Mouse (Mus musculus): ENCODE measurements around the gene Zfp609.

Gene Zfp609

DNA sequence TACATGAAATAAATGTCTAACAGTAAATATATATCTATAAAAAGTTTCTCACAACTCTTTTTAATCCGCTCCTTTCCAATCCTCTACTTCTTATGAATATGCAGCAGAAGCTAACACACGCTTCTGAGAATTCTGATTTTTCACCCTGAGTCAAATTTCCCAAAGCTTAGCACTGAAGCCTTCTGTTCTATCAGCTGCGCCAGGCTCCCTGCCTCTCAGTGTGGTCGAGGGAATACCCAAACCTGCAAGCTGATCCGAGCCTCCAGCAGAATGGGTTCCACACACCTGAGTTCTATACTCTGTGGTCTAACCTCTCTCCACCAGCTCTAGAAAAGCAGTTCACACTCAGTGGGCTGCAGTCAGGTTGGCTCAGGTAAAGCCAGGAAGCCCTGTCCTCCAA lies 68.1 kb downstream of the Zfp609 start:
- DNase-seq, result no peak

DNA sequence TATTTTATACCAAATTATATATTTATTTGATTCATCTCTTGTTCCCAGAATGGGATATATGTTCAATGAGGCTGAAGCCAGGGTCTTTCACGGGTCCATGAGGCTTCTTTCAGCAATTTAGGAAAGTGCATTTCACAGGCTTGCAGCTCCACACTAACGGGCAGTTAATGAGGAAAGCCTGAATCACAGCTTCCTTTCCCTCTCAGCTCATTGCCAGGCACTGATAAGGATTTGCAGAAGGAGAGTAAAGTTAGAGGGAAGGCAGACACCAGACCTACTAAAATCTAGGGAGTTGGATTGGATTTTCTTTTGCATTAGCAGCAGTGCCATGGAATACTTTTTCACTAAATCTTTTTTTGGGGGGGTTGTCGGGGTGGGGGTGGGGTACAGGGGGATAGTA lies 69.5 kb downstream of the Zfp609 start:
- no peak for DNase-seq

- DNase-seq, result no peak
These were observed 71.5 kb downstream of the Zfp609 start for GRCm38 (mm10) chr9:65755673-65756375.

DNA sequence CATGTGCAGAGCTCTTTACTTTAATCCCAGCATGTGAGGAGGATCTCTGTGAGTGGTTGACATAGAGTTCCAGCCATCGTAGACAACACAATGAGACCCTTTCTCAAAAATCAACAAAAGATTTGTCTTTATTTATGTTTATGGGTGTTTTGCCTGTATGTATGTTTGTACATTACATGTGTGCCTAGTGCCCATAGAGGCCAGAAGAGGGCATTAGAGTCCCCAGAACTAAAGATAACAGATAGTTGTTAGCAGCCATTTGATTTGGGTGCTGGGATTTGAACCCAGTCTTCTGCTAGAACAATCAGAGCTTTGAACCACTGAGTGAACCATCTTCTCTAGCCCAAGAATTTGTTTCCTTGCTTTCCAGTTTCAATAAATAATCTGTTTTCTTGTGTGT lies 72.2 kb downstream of the Zfp609 start:
- no peak for DNase-seq

DNA sequence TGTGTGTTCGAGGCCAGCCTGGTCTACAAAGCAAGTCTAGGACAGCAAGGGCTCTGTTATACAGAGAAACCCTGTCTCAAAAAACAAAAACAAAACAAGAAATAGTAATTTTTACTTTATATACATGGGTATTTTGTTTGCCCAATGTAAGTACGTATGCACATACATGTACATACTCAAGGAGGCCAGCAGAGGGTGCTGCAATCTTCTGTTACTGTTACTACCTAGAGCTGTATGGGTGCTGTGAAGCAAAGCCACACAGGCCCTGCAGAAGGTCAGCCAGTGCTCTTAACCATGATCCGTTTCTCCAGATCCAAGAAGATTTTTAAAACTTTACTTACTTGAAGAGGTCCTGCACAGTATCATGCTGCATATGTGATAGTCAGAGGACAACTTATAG lies 74.7 kb downstream of the Zfp609 start:
- peak; percentile 56 for DNase-seq

GRCm38 (mm10) chr9:65751906-65752305 lies 75.5 kb downstream of the Zfp609 start:
- no peak for DNase-seq

DNA sequence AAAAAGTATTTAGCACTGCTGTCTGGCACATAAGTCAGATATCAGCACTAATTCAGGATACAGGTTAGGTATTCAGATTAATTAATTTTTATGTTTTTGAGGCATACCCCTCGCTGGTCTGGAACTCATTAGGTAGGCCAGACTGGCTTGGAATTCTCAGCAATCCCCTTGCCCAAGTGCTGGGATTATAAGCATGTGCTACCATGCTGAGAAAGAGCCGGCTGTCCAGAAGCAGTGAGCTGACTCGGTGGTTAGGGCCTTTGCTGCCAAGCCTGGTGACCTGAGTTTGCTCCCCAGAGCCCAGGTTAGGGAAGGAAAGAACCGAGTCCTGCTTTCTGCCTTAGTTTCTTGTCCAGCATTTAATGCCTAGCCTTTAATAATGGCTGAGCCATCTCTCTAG lies 79.3 kb downstream of the Zfp609 start:
- no peak for DNase-seq

DNA sequence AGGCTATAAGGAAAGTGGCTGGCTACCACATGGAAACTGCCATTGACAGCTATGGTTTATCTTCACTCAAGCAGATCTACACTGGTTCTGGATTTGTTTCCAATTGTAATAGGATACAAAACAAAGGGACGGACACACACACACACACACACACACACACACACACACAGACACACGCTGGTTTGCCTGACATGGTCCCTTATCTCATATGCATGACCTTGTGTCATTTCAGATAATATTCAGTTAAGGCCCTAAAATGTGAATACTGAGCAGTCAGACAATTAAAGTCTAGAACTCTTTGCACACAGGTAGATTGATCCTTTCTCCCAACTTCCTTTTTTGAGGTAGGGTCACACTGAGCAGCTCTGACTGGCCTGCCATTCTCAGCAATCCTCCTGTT lies 80.9 kb downstream of the Zfp609 start:
- no peak for DNase-seq

DNA sequence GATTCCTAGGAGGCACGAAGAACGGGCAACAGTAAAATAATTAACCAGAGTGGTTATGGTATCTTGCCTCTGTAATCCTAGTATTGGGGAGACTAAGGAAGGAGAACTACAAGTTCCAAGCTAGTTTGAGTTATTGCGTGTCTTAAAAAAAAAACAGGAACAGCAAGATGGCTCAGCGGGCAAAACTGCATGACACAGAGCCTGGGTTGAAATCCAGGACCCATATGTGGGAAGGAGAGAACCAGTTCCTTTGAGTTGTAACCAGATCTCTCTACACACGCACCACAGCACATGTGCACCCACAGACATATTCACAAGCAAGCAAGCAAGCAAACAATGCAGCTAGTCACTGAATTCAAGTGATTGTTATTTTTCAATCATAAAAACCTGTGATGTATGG lies 81.9 kb downstream of the Zfp609 start:
- DNase-seq, result no peak

- DNase-seq, result no peak
These were observed 82.9 kb downstream of the Zfp609 start for GRCm38 (mm10) chr9:65744171-65745082.

- no peak for DNase-seq
These were observed 83.6 kb downstream of the Zfp609 start for GRCm38 (mm10) chr9:65743809-65744170.

DNA sequence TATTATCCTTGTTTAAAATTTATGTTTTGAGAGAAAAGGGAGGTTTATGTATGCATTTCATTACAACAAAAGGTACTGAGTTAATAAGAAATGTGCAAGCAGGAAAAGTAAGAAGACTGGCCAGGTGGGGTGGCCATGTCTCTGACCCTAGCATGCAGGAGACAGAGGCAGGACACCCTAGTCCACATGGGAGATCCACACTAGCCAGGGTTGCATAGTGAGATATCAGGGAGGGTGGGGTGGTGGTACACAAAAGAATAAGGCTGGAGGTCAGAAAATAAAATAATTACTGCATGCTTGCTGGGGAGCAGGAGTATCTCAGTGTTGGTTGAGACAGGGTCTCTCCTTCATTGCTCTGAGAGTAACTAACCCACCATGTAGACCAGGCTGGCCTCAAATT lies 84.0 kb downstream of the Zfp609 start:
- DNase-seq, result no peak

GRCm38 (mm10) chr9:65742777-65743176 lies 84.6 kb downstream of the Zfp609 start:
- no peak for DNase-seq

GRCm38 (mm10) chr9:65741066-65741852 lies 86.1 kb downstream of the Zfp609 start:
- DNase-seq, result no peak

DNA sequence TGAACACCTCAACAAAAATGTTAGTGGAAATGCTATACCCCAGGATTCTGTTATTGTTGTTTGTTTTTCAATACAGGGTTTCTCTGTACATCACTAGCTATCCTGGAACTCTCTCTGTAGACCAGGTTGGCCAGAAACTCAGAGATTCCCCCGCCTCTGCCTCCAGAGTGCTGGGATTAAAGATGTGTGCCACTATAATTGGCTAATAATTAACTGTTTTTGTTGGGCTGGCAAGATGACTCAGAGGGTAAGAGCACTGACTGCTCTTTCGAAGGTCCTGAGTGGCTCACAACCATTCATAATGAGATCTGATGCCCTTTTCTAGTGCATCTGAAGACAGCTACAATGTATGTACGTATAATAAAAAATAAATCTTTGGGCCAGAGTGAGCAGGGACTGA lies 92.4 kb downstream of the Zfp609 start:
- DNase-seq, result no peak

DNA sequence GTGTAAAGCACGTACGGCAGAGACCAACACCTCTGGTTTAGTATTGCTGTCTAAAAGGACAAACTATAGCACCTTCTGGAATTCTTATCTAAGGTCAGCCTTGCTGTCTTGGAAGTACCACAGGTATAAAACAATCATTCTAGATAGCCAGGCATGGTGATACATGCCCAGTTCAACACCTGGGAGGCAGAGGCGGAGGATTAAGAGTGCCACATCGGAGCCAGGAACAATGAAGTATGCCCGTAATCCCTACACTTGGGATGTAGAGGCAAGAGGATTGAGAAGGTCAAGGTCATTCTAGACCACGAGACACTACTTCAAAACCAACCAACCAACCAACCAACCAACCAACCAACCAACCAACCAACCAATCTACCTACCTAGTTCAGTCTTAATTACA lies 98.8 kb downstream of the Zfp609 start:
- no peak for DNase-seq

GRCm38 (mm10) chr9:65727491-65727890 lies 99.9 kb downstream of the Zfp609 start:
- no peak for DNase-seq

- no peak for DNase-seq
These were observed 100.9 kb downstream of the Zfp609 start for GRCm38 (mm10) chr9:65726431-65726830.

DNA sequence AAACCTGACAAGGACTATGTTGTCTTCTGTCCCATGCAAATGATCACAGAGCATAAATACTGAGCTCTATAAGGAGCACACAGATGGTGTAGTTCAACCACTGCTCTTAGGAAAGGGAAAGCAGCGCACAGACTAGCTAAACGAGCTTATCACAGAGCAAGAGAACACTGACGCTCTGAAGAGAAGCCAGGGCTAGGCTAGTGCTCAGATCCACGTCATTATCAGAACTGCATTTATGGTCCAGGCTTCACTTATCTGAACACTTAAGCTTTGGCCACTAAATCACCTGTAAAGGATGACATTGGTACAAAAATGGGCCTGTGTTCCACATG lies 102.1 kb downstream of the Zfp609 start:
- no peak for DNase-seq

DNA sequence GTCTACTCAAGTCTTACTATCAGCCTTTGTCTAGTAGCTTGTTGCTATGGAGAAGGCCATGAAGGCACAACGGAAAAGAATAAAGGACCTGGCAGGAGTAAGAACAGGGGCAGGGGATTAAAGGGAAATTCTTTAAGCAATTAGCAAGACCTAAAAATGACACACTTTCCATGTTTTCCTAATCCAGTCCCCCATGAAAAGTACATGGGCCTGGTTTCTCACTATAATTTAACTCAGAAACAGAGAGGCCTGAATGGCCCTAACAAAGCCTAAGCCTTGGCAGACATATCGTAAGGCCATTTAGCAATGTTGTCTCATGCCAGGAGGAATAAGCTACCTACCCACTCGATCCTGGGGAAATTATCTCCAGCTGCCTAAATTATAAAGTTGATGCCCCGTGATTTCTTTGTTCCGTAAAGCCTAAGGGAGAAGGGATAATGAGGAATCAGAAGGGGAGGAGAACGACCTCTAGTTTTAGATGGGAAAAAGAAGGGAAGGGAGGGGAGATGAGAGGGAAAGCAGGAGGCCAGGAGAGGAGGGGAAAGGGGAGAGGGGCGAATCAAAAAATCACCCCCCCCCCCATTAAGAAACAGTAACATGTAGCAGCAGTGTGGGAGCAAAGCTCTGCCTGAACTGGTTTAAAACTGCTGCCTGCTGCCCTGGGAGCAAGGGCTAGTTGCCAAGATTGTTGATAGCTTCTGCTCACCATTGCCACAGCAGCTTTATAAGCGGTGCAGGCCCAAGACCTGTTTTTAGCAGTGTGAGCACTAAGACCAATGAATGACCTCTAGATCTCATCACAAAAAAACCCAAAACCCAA lies 102.7 kb downstream of the Zfp609 start:
- DNase-seq, result no peak

- DNase-seq, result no peak
These were observed 106.2 kb downstream of the Zfp609 start for GRCm38 (mm10) chr9:65721161-65721566.

GRCm38 (mm10) chr9:65718195-65718594 lies 109.2 kb downstream of the Zfp609 start:
- no peak for DNase-seq

Measured in thymus, postnatal 4 days (tissue).